Mouse (Mus musculus): ENCODE measurements around the gene Tgm7. TPM values are rescaled to one million over a fixed set of nuclear protein-coding genes. Genes with fewer than 3 reads are reported as not detected.

Tgm7 gene
- polyA plus RNA-seq, 1 experiment from 2014 or later = not detected

GRCm38 (mm10) chr2:121119260-121119659 lies 9.7 kb upstream of the Tgm7 start:
- Histone ChIP-seq H3K36me3 (ENCODE audit: insufficient read depth, low read length) (no peaks in the 10 kb centered on the region), H3K4me2 (replicated peaks; ENCODE audit: low read depth, low read length) (no peak overlapping the region), H3K27me3 (replicated peaks; ENCODE audit: insufficient read depth, low read length) (no peaks in the 10 kb centered on the region), H3K4me1 (ENCODE audit: insufficient read depth, low read depth, low read length) (no peaks in the 10 kb centered on the region), H3K4me3 (ENCODE audit: low read depth, low read length) (no peak overlapping the region), H3K9ac (replicated peaks; ENCODE audit: low read depth) (no peak overlapping the region), H3K27ac (ENCODE audit: low read length) (no peak overlapping the region), H3K9me3 (ENCODE audit: low read length) (no peaks in the 10 kb centered on the region)
- peak; percentile 79 for TF ChIP-seq EP300 (IDR thresholded peaks at IDR 0.05)
- no peak for TF ChIP-seq CTCF (IDR thresholded peaks at IDR 0.05)
- WGBS = 58% methylated on average over 3 of the region's 3 CpGs
- peak; percentile 93 for ATAC-seq
- peak; percentile 85 for DNase-seq (ENCODE audit: low spot score)

GRCm38 (mm10) chr2:121115418-121115817 lies 5.8 kb upstream of the Tgm7 start:
- DNase-seq (ENCODE audit: low spot score) (no peak), ATAC-seq (no peak)
- no peak overlapping the region for H3K4me2 ChIP-seq (replicated peaks; ENCODE audit: low read depth, low read length)
- no peaks in the 10 kb centered on the region; the same call in 1 of the 2 replicates for H3K4me1 ChIP-seq (ENCODE audit: insufficient read depth, low read depth, low read length)
- WGBS = 82% methylated on average over 2 of the region's 2 CpGs
- H3K27me3 ChIP-seq (replicated peaks; ENCODE audit: insufficient read depth, low read length) = no peaks in the 10 kb centered on the region
- H3K36me3 ChIP-seq (ENCODE audit: insufficient read depth, low read length) = no peaks in the 10 kb centered on the region
- no peak overlapping the region for H3K27ac ChIP-seq (ENCODE audit: low read length)
- H3K9ac ChIP-seq (replicated peaks; ENCODE audit: low read depth) = no peak overlapping the region
- TF ChIP-seq CTCF (IDR thresholded peaks at IDR 0.05) = no peak
- no peak for TF ChIP-seq EP300 (IDR thresholded peaks at IDR 0.05)
- H3K4me3 ChIP-seq (ENCODE audit: low read depth, low read length) = no peak overlapping the region
- H3K9me3 ChIP-seq (ENCODE audit: low read length) = no peaks in the 10 kb centered on the region

DNA sequence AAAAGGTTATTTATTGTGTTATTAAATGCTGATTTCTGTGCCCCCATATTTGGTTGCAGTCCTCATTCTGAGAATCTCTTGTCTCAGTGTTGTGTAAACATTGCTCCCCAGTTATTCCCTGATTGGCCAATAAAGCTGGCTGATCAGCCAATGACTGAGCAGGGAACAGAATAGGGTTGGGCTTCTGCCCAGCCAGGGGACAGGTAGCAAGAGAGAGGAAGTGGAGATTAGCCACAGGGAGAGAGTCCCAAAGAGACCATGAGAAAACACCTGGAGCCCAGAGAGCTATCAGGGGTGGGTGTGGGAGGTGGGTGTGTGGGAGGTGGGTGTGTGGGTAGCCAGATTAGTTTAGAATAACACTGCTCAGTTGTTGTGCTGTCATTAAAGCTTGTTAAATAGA lies 3.7 kb downstream of the Tgm7 start:
- no peak; the same call in 1 of the 2 replicates for ATAC-seq
- Histone ChIP-seq H3K27me3 (replicated peaks; ENCODE audit: insufficient read depth, low read length) (no peaks in the 10 kb centered on the region), H3K36me3 (ENCODE audit: insufficient read depth, low read length) (no peaks in the 10 kb centered on the region), H3K4me2 (replicated peaks; ENCODE audit: low read depth, low read length) (no peak overlapping the region), H3K9ac (replicated peaks; ENCODE audit: low read depth) (no peak overlapping the region), H3K4me1 (ENCODE audit: insufficient read depth, low read depth, low read length) (no peaks in the 10 kb centered on the region; the same call in 1 of the 2 replicates), H3K4me3 (ENCODE audit: low read depth, low read length) (no peak overlapping the region), H3K27ac (ENCODE audit: low read length) (no peak overlapping the region), H3K9me3 (ENCODE audit: low read length) (no peaks in the 10 kb centered on the region)
- no peak for DNase-seq (ENCODE audit: low spot score)
- no peak for TF ChIP-seq CTCF (IDR thresholded peaks at IDR 0.05)
- no peak for TF ChIP-seq EP300 (IDR thresholded peaks at IDR 0.05)

DNA sequence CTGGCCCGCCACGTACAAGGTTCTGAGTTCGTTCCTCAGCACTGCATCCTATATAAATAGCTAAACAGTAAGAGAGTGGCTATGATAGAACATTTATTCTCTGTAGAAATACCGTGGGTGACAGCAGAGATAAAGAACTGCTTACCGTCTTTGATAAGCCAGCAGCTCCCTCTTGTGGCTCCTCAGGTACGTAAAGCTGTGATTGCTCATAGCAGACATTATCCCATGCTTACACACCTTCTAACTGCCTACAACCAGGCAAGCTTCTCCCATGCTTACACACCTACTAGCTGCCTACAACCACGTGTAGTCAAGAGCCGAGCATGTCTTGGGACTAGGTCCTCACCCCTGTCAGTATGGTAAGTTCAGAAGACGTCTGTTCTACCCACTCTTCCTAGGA lies 7.5 kb downstream of the Tgm7 start:
- H3K4me1 ChIP-seq (ENCODE audit: insufficient read depth, low read depth, low read length) = no peaks in the 10 kb centered on the region
- no peaks in the 10 kb centered on the region for H3K9me3 ChIP-seq (ENCODE audit: low read length)
- ATAC-seq (peak; percentile 41; the same call in 1 of the 2 replicates), DNase-seq (ENCODE audit: low spot score) (peak; percentile 85)
- H3K9ac ChIP-seq (replicated peaks; ENCODE audit: low read depth) = no peak overlapping the region
- 14% methylated on average over 9 of the region's 9 CpGs for WGBS
- no peak overlapping the region for H3K4me2 ChIP-seq (replicated peaks; ENCODE audit: low read depth, low read length)
- H3K27ac ChIP-seq (ENCODE audit: low read length) = no peak overlapping the region
- no peak overlapping the region for H3K4me3 ChIP-seq (ENCODE audit: low read depth, low read length)
- H3K36me3 ChIP-seq (ENCODE audit: insufficient read depth, low read length) = no peaks in the 10 kb centered on the region
- TF ChIP-seq CTCF (IDR thresholded peaks at IDR 0.05) (peak; percentile 88), EP300 (IDR thresholded peaks at IDR 0.05) (no peak)
- H3K27me3 ChIP-seq (replicated peaks; ENCODE audit: insufficient read depth, low read length) = no peaks in the 10 kb centered on the region

- no peak for DNase-seq (ENCODE audit: low spot score)
- H3K9me3 ChIP-seq (ENCODE audit: low read length) = no peaks in the 10 kb centered on the region
- no peak overlapping the region for H3K4me3 ChIP-seq (ENCODE audit: low read depth, low read length)
- H3K36me3 ChIP-seq (ENCODE audit: insufficient read depth, low read length) = no peaks in the 10 kb centered on the region
- H3K9ac ChIP-seq (replicated peaks; ENCODE audit: low read depth) = no peak overlapping the region
- no peaks in the 10 kb centered on the region for H3K27me3 ChIP-seq (replicated peaks; ENCODE audit: insufficient read depth, low read length)
- no peak overlapping the region for H3K4me2 ChIP-seq (replicated peaks; ENCODE audit: low read depth, low read length)
- H3K27ac ChIP-seq (ENCODE audit: low read length) = no peak overlapping the region
- 51% methylated on average over 4 of the region's 4 CpGs for WGBS
- no peak for ATAC-seq
- H3K4me1 ChIP-seq (ENCODE audit: insufficient read depth, low read depth, low read length) = no peaks in the 10 kb centered on the region
- TF ChIP-seq CTCF (IDR thresholded peaks at IDR 0.05) (no peak), EP300 (IDR thresholded peaks at IDR 0.05) (no peak)
These were observed 19.8 kb downstream of the Tgm7 start for GRCm38 (mm10) chr2:121089751-121090150.

- WGBS = 76% methylated on average over 3 of the region's 3 CpGs
- no peak for ATAC-seq
- no peak overlapping the region for H3K4me3 ChIP-seq (ENCODE audit: low read depth, low read length)
These were observed 21.1 kb downstream of the Tgm7 start for GRCm38 (mm10) chr2:121088507-121088906.

More at GRCm38 (mm10) chr2:121088507-121088906, 21.1 kb downstream of the Tgm7 start:
- DNase-seq (ENCODE audit: low spot score) = no peak
- H3K27ac ChIP-seq (ENCODE audit: low read length) = no peak overlapping the region
- H3K4me2 ChIP-seq (replicated peaks; ENCODE audit: low read depth, low read length) = no peak overlapping the region
- no peaks in the 10 kb centered on the region for H3K9me3 ChIP-seq (ENCODE audit: low read length)
- TF ChIP-seq CTCF (IDR thresholded peaks at IDR 0.05) (no peak), EP300 (IDR thresholded peaks at IDR 0.05) (no peak)
- H3K36me3 ChIP-seq (ENCODE audit: insufficient read depth, low read length) = no peaks in the 10 kb centered on the region
- H3K27me3 ChIP-seq (replicated peaks; ENCODE audit: insufficient read depth, low read length) = no peaks in the 10 kb centered on the region
- H3K9ac ChIP-seq (replicated peaks; ENCODE audit: low read depth) = no peak overlapping the region
- H3K4me1 ChIP-seq (ENCODE audit: insufficient read depth, low read depth, low read length) = no peaks in the 10 kb centered on the region
